Mouse (Mus musculus): ENCODE data around the gene Polr2f. TPM values are rescaled to one million over a fixed set of nuclear protein-coding genes. Genes with fewer than 3 reads are reported as not detected.

Polr2f gene
- total and polyA plus RNA-seq, 2 experiments from 2014 or later = 50.2 to 271 TPM

GRCm38 (mm10) chr15:79165140-79165539 is 24.3 kb downstream of the Polr2f start, which contains the start of gene Sox10:
TSS of gene Sox10 (minus strand) at chr15:79165240.
- Histone ChIP-seq H3K27ac (ENCODE audit: low read depth) (no peak within 1 kb of the TSS), H3K27me3 (ENCODE audit: control insufficient read depth, insufficient read depth, low read length) (peaks cover 55% of the 10 kb centered on the region), H3K36me3 (replicated peaks; ENCODE audit: control insufficient read depth, insufficient read depth, low read length) (no peaks in the 10 kb centered on the region), H3K9me3 (replicated peaks; ENCODE audit: control insufficient read depth, low read length) (no peaks in the 10 kb centered on the region), H3K4me3 (ENCODE audit: low read depth, low read length) (peak within 1 kb of the TSS; percentile 19), H3K9ac (replicated peaks; ENCODE audit: low read depth, low read length) (no peak within 1 kb of the TSS), H3K4me1 (ENCODE audit: control insufficient read depth, insufficient read depth) (no peaks in the 10 kb centered on the region), H3K4me2 (ENCODE audit: low read depth, low read length) (no peak within 1 kb of the TSS)
- no peak for DNase-seq (ENCODE audit: low spot score)
- WGBS = 55% methylated on average over 5 of the region's 5 CpGs
- ATAC-seq (ENCODE audit: insufficient read depth, low read depth) = no peak
- TF ChIP-seq CTCF (IDR thresholded peaks at IDR 0.05; ENCODE audit: low read depth) = no peak
- TF ChIP-seq EP300 (IDR thresholded peaks at IDR 0.05; ENCODE audit: low read depth) = no peak

DNA sequence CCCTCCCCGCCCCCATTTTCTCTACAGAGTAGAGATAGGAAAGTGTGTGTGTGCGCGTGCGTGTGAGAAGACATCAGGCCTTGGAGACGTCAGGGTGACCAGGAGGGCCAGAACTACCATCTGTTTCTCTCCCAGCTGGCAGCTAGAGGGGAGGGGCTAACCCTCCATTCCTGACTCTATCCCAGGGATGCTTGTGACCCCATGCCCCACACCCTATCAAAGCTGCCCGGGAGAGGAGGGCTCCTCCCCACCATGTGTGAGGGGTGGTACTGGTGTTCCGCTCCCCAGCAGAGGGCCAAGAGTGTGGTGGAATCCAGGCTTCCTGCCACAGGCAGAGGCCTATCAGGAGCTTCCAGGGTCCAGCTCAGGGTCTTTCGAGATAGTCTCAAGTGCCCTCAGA is 25.9 kb downstream of the Polr2f start:
- ATAC-seq (ENCODE audit: insufficient read depth, low read depth) = no peak
- H3K36me3 ChIP-seq (replicated peaks; ENCODE audit: control insufficient read depth, insufficient read depth, low read length) = no peaks in the 10 kb centered on the region
- no peaks in the 10 kb centered on the region for H3K4me1 ChIP-seq (ENCODE audit: control insufficient read depth, insufficient read depth)
- no peak for DNase-seq (ENCODE audit: low spot score)
- no peaks in the 10 kb centered on the region for H3K9me3 ChIP-seq (replicated peaks; ENCODE audit: control insufficient read depth, low read length)
- no peak overlapping the region for H3K4me2 ChIP-seq (ENCODE audit: low read depth, low read length)
- no peak for TF ChIP-seq EP300 (IDR thresholded peaks at IDR 0.05; ENCODE audit: low read depth)
- TF ChIP-seq CTCF (IDR thresholded peaks at IDR 0.05; ENCODE audit: low read depth) = no peak
- no peak overlapping the region for H3K27ac ChIP-seq (ENCODE audit: low read depth)
- 51% methylated on average over 8 of the region's 8 CpGs for WGBS
- no peak overlapping the region for H3K9ac ChIP-seq (replicated peaks; ENCODE audit: low read depth, low read length)
- H3K4me3 ChIP-seq (ENCODE audit: low read depth, low read length) = no peak overlapping the region
- peaks cover 43% of the 10 kb centered on the region for H3K27me3 ChIP-seq (ENCODE audit: control insufficient read depth, insufficient read depth, low read length)

DNA sequence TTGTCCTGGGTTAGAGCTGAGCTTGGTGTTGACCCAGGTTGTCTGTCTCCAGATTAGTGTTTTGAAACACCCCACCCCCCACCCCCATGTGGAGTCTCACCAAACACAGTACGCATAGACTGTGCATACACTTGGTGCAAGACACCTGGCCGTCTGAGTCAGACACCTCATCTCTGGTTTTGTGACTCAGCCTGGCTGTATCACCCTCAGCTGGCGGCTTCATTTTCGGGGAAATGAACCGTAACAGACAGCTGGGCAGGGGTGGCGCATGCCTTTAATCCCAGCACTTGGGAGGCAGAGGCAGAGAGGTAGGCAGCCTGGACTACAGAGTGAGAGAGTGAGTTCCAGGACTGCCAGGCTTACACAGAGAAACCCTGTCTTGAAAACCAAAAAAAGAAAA is 36.1 kb downstream of the Polr2f start:
- ATAC-seq (ENCODE audit: insufficient read depth, low read depth) (no peak), DNase-seq (ENCODE audit: low spot score) (no peak)
- 75% methylated on average over 6 of the region's 6 CpGs for WGBS
- H3K4me3 ChIP-seq (ENCODE audit: low read depth, low read length) = no peak overlapping the region
- TF ChIP-seq CTCF (IDR thresholded peaks at IDR 0.05; ENCODE audit: low read depth) (no peak), EP300 (IDR thresholded peaks at IDR 0.05; ENCODE audit: low read depth) (no peak)
- H3K4me2 ChIP-seq (ENCODE audit: low read depth, low read length) = no peak overlapping the region
- H3K36me3 ChIP-seq (replicated peaks; ENCODE audit: control insufficient read depth, insufficient read depth, low read length) = no peaks in the 10 kb centered on the region
- no peaks in the 10 kb centered on the region for H3K9me3 ChIP-seq (replicated peaks; ENCODE audit: control insufficient read depth, low read length)
- no peak overlapping the region for H3K9ac ChIP-seq (replicated peaks; ENCODE audit: low read depth, low read length)
- no peaks in the 10 kb centered on the region for H3K27me3 ChIP-seq (ENCODE audit: control insufficient read depth, insufficient read depth, low read length)
- no peak overlapping the region for H3K27ac ChIP-seq (ENCODE audit: low read depth)
- no peaks in the 10 kb centered on the region for H3K4me1 ChIP-seq (ENCODE audit: control insufficient read depth, insufficient read depth)

- Histone ChIP-seq H3K27ac (ENCODE audit: low read depth) (no peak overlapping the region), H3K9ac (replicated peaks; ENCODE audit: low read depth, low read length) (no peak overlapping the region), H3K27me3 (ENCODE audit: control insufficient read depth, insufficient read depth, low read length) (0 out of 2 replicates have a peak, but pooled peaks cover 4% of the 10 kb centered on the region), H3K36me3 (replicated peaks; ENCODE audit: control insufficient read depth, insufficient read depth, low read length) (no peaks in the 10 kb centered on the region), H3K4me2 (ENCODE audit: low read depth, low read length) (no peak overlapping the region), H3K9me3 (replicated peaks; ENCODE audit: control insufficient read depth, low read length) (no peaks in the 10 kb centered on the region), H3K4me3 (ENCODE audit: low read depth, low read length) (no peak overlapping the region), H3K4me1 (ENCODE audit: control insufficient read depth, insufficient read depth) (no peaks in the 10 kb centered on the region)
- TF ChIP-seq CTCF (IDR thresholded peaks at IDR 0.05; ENCODE audit: low read depth) (no peak), EP300 (IDR thresholded peaks at IDR 0.05; ENCODE audit: low read depth) (no peak)
- ATAC-seq (ENCODE audit: insufficient read depth, low read depth) = no peak
- no peak for DNase-seq (ENCODE audit: low spot score)
- 82% methylated on average over 10 of the region's 10 CpGs for WGBS
Observed at GRCm38 (mm10) chr15:79185213-79185612, 44.4 kb downstream of the Polr2f start.

DNA sequence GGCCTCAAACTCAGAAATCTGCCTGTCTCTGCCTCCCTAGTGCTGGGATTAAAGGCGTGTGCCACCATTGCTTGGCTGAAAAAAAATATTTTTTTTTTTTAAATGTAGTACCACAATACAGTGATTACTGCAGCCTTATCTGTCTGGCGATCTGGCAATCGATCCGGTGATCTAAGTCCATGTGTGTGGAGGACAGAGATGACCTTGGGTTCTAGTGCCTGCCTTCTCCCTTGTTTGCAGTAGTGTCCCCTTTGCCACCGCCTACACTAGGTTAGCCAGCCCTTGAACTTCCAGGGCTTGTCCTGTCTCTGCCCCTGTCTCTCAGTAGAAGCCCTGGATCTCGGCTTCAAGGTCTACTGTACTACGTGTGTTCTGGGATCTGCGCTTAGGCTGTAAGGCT is 47.0 kb downstream of the Polr2f start:
- no peaks in the 10 kb centered on the region for H3K9me3 ChIP-seq (replicated peaks; ENCODE audit: control insufficient read depth, low read length)
- no peak overlapping the region for H3K27ac ChIP-seq (ENCODE audit: low read depth)
- no peak overlapping the region for H3K4me3 ChIP-seq (ENCODE audit: low read depth, low read length)
- H3K27me3 ChIP-seq (ENCODE audit: control insufficient read depth, insufficient read depth, low read length) = 0 out of 2 replicates have a peak, but pooled peaks cover 4% of the 10 kb centered on the region
- no peak overlapping the region for H3K4me2 ChIP-seq (ENCODE audit: low read depth, low read length)
- TF ChIP-seq EP300 (IDR thresholded peaks at IDR 0.05; ENCODE audit: low read depth) = no peak
- no peak for TF ChIP-seq CTCF (IDR thresholded peaks at IDR 0.05; ENCODE audit: low read depth)
- ATAC-seq (ENCODE audit: insufficient read depth, low read depth) (no peak), DNase-seq (ENCODE audit: low spot score) (no peak)
- WGBS = 84% methylated on average over 8 of the region's 8 CpGs
- no peak overlapping the region for H3K9ac ChIP-seq (replicated peaks; ENCODE audit: low read depth, low read length)
- H3K36me3 ChIP-seq (replicated peaks; ENCODE audit: control insufficient read depth, insufficient read depth, low read length) = no peaks in the 10 kb centered on the region
- H3K4me1 ChIP-seq (ENCODE audit: control insufficient read depth, insufficient read depth) = 0 out of 2 replicates have a peak, but pooled peaks cover 2% of the 10 kb centered on the region

DNA sequence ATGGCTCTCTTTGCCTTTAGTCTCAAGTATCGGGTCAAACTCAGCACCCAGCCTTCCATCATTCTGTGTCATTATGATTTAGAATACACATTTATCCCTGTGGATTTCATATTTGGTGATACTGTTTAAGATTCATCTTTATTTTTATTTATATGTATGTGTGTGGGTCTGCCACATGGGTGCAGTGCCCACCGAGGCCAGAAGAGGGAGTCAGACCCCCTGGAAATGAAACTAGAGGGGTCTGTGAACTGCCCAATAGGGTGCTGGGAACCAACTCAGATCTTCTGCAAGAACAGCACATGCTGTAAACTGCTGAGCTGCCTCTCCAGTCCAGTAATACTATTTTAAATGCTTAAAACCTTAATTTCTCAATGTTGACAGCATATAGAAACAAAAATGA is 50.6 kb downstream of the Polr2f start:
- Histone ChIP-seq H3K27me3 (ENCODE audit: control insufficient read depth, insufficient read depth, low read length) (no peaks in the 10 kb centered on the region), H3K27ac (ENCODE audit: low read depth) (no peak overlapping the region), H3K4me1 (ENCODE audit: control insufficient read depth, insufficient read depth) (peaks cover 10% of the 10 kb centered on the region; the same call in 1 of the 2 replicates), H3K4me2 (ENCODE audit: low read depth, low read length) (no peak overlapping the region), H3K9ac (replicated peaks; ENCODE audit: low read depth, low read length) (no peak overlapping the region), H3K9me3 (replicated peaks; ENCODE audit: control insufficient read depth, low read length) (no peaks in the 10 kb centered on the region), H3K36me3 (replicated peaks; ENCODE audit: control insufficient read depth, insufficient read depth, low read length) (no peaks in the 10 kb centered on the region), H3K4me3 (ENCODE audit: low read depth, low read length) (no peak overlapping the region)
- 90% methylated on average over 2 of the region's 2 CpGs for WGBS
- no peak for ATAC-seq (ENCODE audit: insufficient read depth, low read depth)
- TF ChIP-seq EP300 (IDR thresholded peaks at IDR 0.05; ENCODE audit: low read depth) (no peak), CTCF (IDR thresholded peaks at IDR 0.05; ENCODE audit: low read depth) (no peak)
- DNase-seq (ENCODE audit: low spot score) = no peak
